Mouse (Mus musculus): Measurements from ENCODE around the gene Gm20503.

Gene Gm20503

GRCm38 (mm10) chr4:59007974-59008373 lies 5.0 kb downstream of the Gm20503 start:
- no peak for DNase-seq (ENCODE audit: low read depth, low spot score)

GRCm38 (mm10) chr4:59009186-59009585 lies 6.2 kb downstream of the Gm20503 start:
- peak; percentile 68 for DNase-seq (ENCODE audit: low read depth, low spot score)

- peak; percentile 50 for DNase-seq (ENCODE audit: low read depth, low spot score)
These were observed 6.7 kb downstream of the Gm20503 start for GRCm38 (mm10) chr4:59009696-59010095.

- no peak for DNase-seq (ENCODE audit: low read depth, low spot score)
These were observed 8.4 kb downstream of the Gm20503 start for GRCm38 (mm10) chr4:59011446-59011845.

- no peak for DNase-seq (ENCODE audit: low read depth, low spot score)
These were observed 12.2 kb downstream of the Gm20503 start for GRCm38 (mm10) chr4:59015181-59015580.

GRCm38 (mm10) chr4:59016922-59017321 lies 13.9 kb downstream of the Gm20503 start:
- DNase-seq (ENCODE audit: low read depth, low spot score), result no peak

- DNase-seq (ENCODE audit: low read depth, low spot score), result no peak
These were observed 31.4 kb downstream of the Gm20503 start for GRCm38 (mm10) chr4:59034325-59034917.

- DNase-seq (ENCODE audit: low read depth, low spot score), result peak; percentile 80
These were observed 32.1 kb downstream of the Gm20503 start, which contains the start of gene Gng10 for GRCm38 (mm10) chr4:59034918-59035785. Gene Gng10 (plus strand): TSS chr4:59035088.

- peak; percentile 69 for DNase-seq (ENCODE audit: low read depth, low spot score)
These were observed 32.9 kb downstream of the Gm20503 start for GRCm38 (mm10) chr4:59035786-59036350.

- peak; percentile 87 for DNase-seq (ENCODE audit: low read depth, low spot score)
These were observed 33.6 kb downstream of the Gm20503 start for GRCm38 (mm10) chr4:59036490-59037127.

- DNase-seq (ENCODE audit: low read depth, low spot score), result no peak
These were observed 34.5 kb downstream of the Gm20503 start for GRCm38 (mm10) chr4:59037525-59037924.

GRCm38 (mm10) chr4:59040397-59041287 lies 37.6 kb downstream of the Gm20503 start:
- DNase-seq (ENCODE audit: low read depth, low spot score), result peak; percentile 83

- DNase-seq (ENCODE audit: low read depth, low spot score), result peak; percentile 77
These were observed 40.1 kb downstream of the Gm20503 start for GRCm38 (mm10) chr4:59043074-59043473.

- DNase-seq (ENCODE audit: low read depth, low spot score), result no peak
These were observed 40.9 kb downstream of the Gm20503 start for GRCm38 (mm10) chr4:59043891-59044290.

GRCm38 (mm10) chr4:59047222-59047621 lies 44.2 kb downstream of the Gm20503 start:
- DNase-seq (ENCODE audit: low read depth, low spot score), result no peak

- no peak for DNase-seq (ENCODE audit: low read depth, low spot score)
These were observed 48.1 kb downstream of the Gm20503 start for GRCm38 (mm10) chr4:59051081-59051480.

GRCm38 (mm10) chr4:59057929-59058328 lies 54.9 kb downstream of the Gm20503 start:
- no peak for DNase-seq (ENCODE audit: low read depth, low spot score)

GRCm38 (mm10) chr4:59062526-59062925 lies 59.5 kb downstream of the Gm20503 start:
- no peak for DNase-seq (ENCODE audit: low read depth, low spot score)

- no peak for DNase-seq (ENCODE audit: low read depth, low spot score)
These were observed 66.3 kb downstream of the Gm20503 start for GRCm38 (mm10) chr4:59069276-59069675.

- DNase-seq (ENCODE audit: low read depth, low spot score), result peak; percentile 23
These were observed 80.4 kb downstream of the Gm20503 start for GRCm38 (mm10) chr4:59083430-59083829.

GRCm38 (mm10) chr4:59089391-59089790 lies 86.4 kb downstream of the Gm20503 start:
- no peak for DNase-seq (ENCODE audit: low read depth, low spot score)

All from A20 (cell line).